Mouse (Mus musculus) MEL (cell line): ENCODE results near the gene Arhgef2.

Source experiments
- MXI1 ChIP-seq: IDR thresholded peaks from 2 replicates; pipeline ENCODE4 v1.6.1; 2011; ENCODE audit warnings: mild to moderate bottlenecking, low read depth, low read length, improper control_type of control experiment
- POLR2A ChIP-seq, 2 experiments: IDR thresholded peaks; 2 replicates each; pipeline ENCODE4 v1.6.1; 2011 to 2012; ENCODE audit warnings: low read length in 2 of 2, mild to moderate bottlenecking in 2 of 2, control low read depth in 1 of 2, improper control_type of control experiment in 1 of 2, low read depth in 1 of 2, moderate library complexity in 1 of 2; ENCODE audit not compliant: control insufficient read depth in 1 of 2, insufficient read depth in 1 of 2, poor library complexity in 1 of 2
- ZNF384 ChIP-seq: IDR thresholded peaks from 2 replicates; pipeline ENCODE4 v1.6.1; 2012; ENCODE audit warnings: low read depth, mild to moderate bottlenecking, inconsistent platforms, low read length, improper control_type of control experiment

DNA sequence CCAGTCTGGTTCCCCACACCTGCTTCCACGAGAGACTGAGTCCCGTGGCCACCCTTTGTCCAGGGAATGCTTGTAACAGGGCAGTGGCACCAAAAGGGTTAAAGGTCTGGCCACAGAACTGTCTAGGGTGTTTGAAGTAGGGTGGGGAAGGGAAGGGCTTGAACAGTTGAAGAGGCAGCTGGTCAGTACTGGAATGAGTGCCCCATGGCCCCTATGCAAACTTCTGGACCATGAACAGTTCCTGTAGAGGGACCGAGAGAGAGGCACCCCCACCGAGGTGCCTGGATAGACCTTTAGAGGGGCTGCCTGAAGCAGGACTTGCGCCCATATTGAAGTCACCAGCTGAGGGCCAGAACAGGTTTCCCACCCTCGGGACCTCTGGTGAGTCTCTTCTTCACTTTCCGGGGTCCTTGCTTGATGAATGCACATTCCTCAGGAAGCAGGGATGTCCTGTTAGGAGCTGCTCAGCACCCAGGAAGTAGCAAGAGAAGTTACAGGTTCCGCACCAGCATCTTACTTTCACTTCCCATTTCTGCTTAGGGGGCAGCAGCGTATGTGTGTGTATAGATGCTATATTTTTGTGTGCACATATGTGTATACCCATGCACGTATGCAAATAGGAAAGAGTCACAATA is 12.7 kb upstream of the Arhgef2 start:
- TF ChIP-seq POLR2A (IDR thresholded peaks at IDR 0.05; ENCODE audit: control insufficient read depth in 1 of 2, insufficient read depth in 1 of 2, low read depth in 1 of 2, low read length in 2 of 2, poor library complexity in 1 of 2), result peak; percentile 25 to 29; a peak in 1 of 4 replicates
- no peak; the same call in none of the 2 replicates for TF ChIP-seq MXI1
- no peak for TF ChIP-seq ZNF384
